Mouse (Mus musculus): ENCODE data around the gene Atp5f1.
"Not testable (repeated sequence)": the region's sequence is repeated elsewhere in the genome, so short reads cannot be mapped to it uniquely, and the experiment has no call there.

Atp5f1 gene

GRCm38 (mm10) chr3:105931095-105931494 lies 28.8 kb downstream of the Atp5f1 start:
- no peak for DNase-seq (ENCODE audit: low read depth, low spot score)

GRCm38 (mm10) chr3:105929821-105930220 lies 30.1 kb downstream of the Atp5f1 start:
- peak; percentile 86 for DNase-seq (ENCODE audit: low read depth, low spot score)

- no peak for DNase-seq (ENCODE audit: low read depth, low spot score)
Observed at GRCm38 (mm10) chr3:105928781-105929180, 31.1 kb downstream of the Atp5f1 start.

- no peak for DNase-seq (ENCODE audit: low read depth, low spot score)
Observed at GRCm38 (mm10) chr3:105928195-105928569, 31.7 kb downstream of the Atp5f1 start.

- no peak for DNase-seq (ENCODE audit: low read depth, low spot score)
Observed at GRCm38 (mm10) chr3:105927561-105928194, 32.2 kb downstream of the Atp5f1 start.

- DNase-seq (ENCODE audit: low read depth, low spot score), result no peak
Observed at GRCm38 (mm10) chr3:105924616-105925015, 35.3 kb downstream of the Atp5f1 start.

GRCm38 (mm10) chr3:105921959-105922358 lies 37.9 kb downstream of the Atp5f1 start:
- DNase-seq (ENCODE audit: low read depth, low spot score), result peak; percentile 56

- DNase-seq (ENCODE audit: low read depth, low spot score), result not testable (repeated sequence)
Observed at GRCm38 (mm10) chr3:105920743-105921142, 39.2 kb downstream of the Atp5f1 start.

GRCm38 (mm10) chr3:105918355-105918745 lies 41.5 kb downstream of the Atp5f1 start:
- no peak for DNase-seq (ENCODE audit: low read depth, low spot score)

- no peak for DNase-seq (ENCODE audit: low read depth, low spot score)
Observed at GRCm38 (mm10) chr3:105917656-105918354, 42.1 kb downstream of the Atp5f1 start.

- not testable (repeated sequence) for DNase-seq (ENCODE audit: low read depth, low spot score)
Observed at GRCm38 (mm10) chr3:105916455-105916854, 43.4 kb downstream of the Atp5f1 start.

GRCm38 (mm10) chr3:105915281-105915680 lies 44.6 kb downstream of the Atp5f1 start:
- no peak for DNase-seq (ENCODE audit: low read depth, low spot score)

- DNase-seq (ENCODE audit: low read depth, low spot score), result no peak
Observed at GRCm38 (mm10) chr3:105913839-105914681, 45.8 kb downstream of the Atp5f1 start.

GRCm38 (mm10) chr3:105912097-105912880 lies 47.6 kb downstream of the Atp5f1 start:
- DNase-seq (ENCODE audit: low read depth, low spot score), result no peak

- no peak for DNase-seq (ENCODE audit: low read depth, low spot score)
Observed at GRCm38 (mm10) chr3:105910519-105911190, 49.2 kb downstream of the Atp5f1 start.

- no peak for DNase-seq (ENCODE audit: low read depth, low spot score)
Observed at GRCm38 (mm10) chr3:105908976-105909375, 50.9 kb downstream of the Atp5f1 start.

GRCm38 (mm10) chr3:105907956-105908655 lies 51.8 kb downstream of the Atp5f1 start:
- DNase-seq (ENCODE audit: low read depth, low spot score), result no peak

GRCm38 (mm10) chr3:105904721-105905120 lies 55.2 kb downstream of the Atp5f1 start:
- no peak for DNase-seq (ENCODE audit: low read depth, low spot score)

- no peak for DNase-seq (ENCODE audit: low read depth, low spot score)
Observed at GRCm38 (mm10) chr3:105904213-105904612, 55.7 kb downstream of the Atp5f1 start.

GRCm38 (mm10) chr3:105901468-105901867 lies 58.4 kb downstream of the Atp5f1 start:
- DNase-seq (ENCODE audit: low read depth, low spot score), result no peak

Data from A20 (cell line).